Mouse (Mus musculus) brain, embryonic 14.5 days (tissue): ENCODE data around the gene Nup155.

Experiments
- CTCF ChIP-seq: fragments of 200-500 bp; IDR thresholded peaks from 2 replicates; pipeline ENCODE4 v1.5.1; 2012; ENCODE audit warnings: inconsistent platforms, mild to moderate bottlenecking, moderate library complexity, borderline replicate concordance; ENCODE audit not compliant: insufficient read depth, insufficient read length; ENCODE audit errors: extremely low read depth
- POLR2A ChIP-seq: fragments of 200-500 bp; IDR thresholded peaks from 2 replicates; pipeline ENCODE4 v1.6.1; 2012; ENCODE audit warnings: mild to moderate bottlenecking, inconsistent platforms, borderline replicate concordance; ENCODE audit not compliant: poor library complexity, insufficient read depth, insufficient read length, severe bottlenecking; ENCODE audit errors: extremely low read depth

DNA sequence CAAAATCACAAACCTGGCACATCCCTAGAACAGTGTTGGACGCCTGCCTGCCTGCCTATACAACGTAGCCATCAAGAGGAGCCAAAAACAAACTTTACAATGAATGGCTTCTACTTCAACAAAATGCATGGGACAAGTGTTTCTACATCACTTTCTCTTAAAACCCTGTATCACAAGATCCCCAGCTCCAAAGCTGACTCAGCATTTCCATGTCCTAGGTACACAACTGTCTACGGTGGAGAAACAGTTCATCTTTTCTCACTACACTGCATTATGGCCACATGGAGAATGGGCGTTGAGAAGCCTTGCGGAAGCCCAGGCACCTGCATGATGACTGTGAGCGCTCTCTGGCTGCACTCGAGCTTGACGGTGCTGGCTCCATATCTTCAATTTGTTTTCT is 26.9 kb upstream of the Nup155 start:
- TF ChIP-seq CTCF (no peak), POLR2A (no peak)
